Mouse (Mus musculus): ENCODE measurements around the gene Cenpm. TPM values are rescaled to one million over a fixed set of nuclear protein-coding genes. Genes with fewer than 3 reads are reported as not detected.
A peak's percentile ranks its signal among the peaks of the same experiment; 100 is the strongest.

The Cenpm gene
- total RNA-seq, 2 experiments from 2014 or later: 24.9 to 32.9 TPM

GRCm38 (mm10) chr15:82197246-82197750, 47.2 kb downstream of the Cenpm start:
- peak; percentile 45 for ATAC-seq (replicated peaks; ENCODE audit: poor library complexity)

- peak; percentile 59 for ATAC-seq (replicated peaks; ENCODE audit: poor library complexity)
Observed at GRCm38 (mm10) chr15:82196300-82196699, 48.2 kb downstream of the Cenpm start.

- ATAC-seq (replicated peaks; ENCODE audit: poor library complexity): no peak
Observed at GRCm38 (mm10) chr15:82192617-82193016, 51.9 kb downstream of the Cenpm start.

GRCm38 (mm10) chr15:82188481-82189240, 55.9 kb downstream of the Cenpm start:
- peak; percentile 30; the same call in 1 of the 2 replicates for ATAC-seq (replicated peaks; ENCODE audit: poor library complexity)

- ATAC-seq (replicated peaks; ENCODE audit: poor library complexity): no peak
Observed at GRCm38 (mm10) chr15:82187924-82188323, 56.6 kb downstream of the Cenpm start.

- ATAC-seq (replicated peaks; ENCODE audit: poor library complexity): no peak
Observed at GRCm38 (mm10) chr15:82187401-82187800, 57.1 kb downstream of the Cenpm start.

GRCm38 (mm10) chr15:82186931-82187330, 57.6 kb downstream of the Cenpm start:
- ATAC-seq (replicated peaks; ENCODE audit: poor library complexity): peak; percentile 24

- ATAC-seq (replicated peaks; ENCODE audit: poor library complexity): peak; percentile 73
Observed at GRCm38 (mm10) chr15:82186131-82186530, 58.4 kb downstream of the Cenpm start.

- ATAC-seq (replicated peaks; ENCODE audit: poor library complexity): no peak
Observed at GRCm38 (mm10) chr15:82185062-82185783, 59.3 kb downstream of the Cenpm start.

- ATAC-seq (replicated peaks; ENCODE audit: poor library complexity): no peak
Observed at GRCm38 (mm10) chr15:82184656-82185055, 59.9 kb downstream of the Cenpm start.

- peak; percentile 32; the same call in 1 of the 2 replicates for ATAC-seq (replicated peaks; ENCODE audit: poor library complexity)
Observed at GRCm38 (mm10) chr15:82184183-82184582, 60.4 kb downstream of the Cenpm start.

Other genes starting within 250 kb of the Cenpm start
- gene Desi1, start 210.9 kb downstream of the Cenpm start, total RNA-seq (2015): 32.6 and 38.4 TPM in 2 replicates
- 7.1 and 9.2 TPM in 2 replicates for gene Desi1, start 210.9 kb downstream of the Cenpm start, total RNA-seq (2017)
- gene Snu13, start 197.2 kb downstream of the Cenpm start, total RNA-seq (2015): 235 and 245 TPM in 2 replicates
- gene Snu13, start 197.2 kb downstream of the Cenpm start, total RNA-seq (2017): 201 and 202 TPM in 2 replicates
- gene 4930407I10Rik, start 185.6 kb downstream of the Cenpm start, total RNA-seq (2015): not detected in 2 replicates
- gene 4930407I10Rik, start 185.6 kb downstream of the Cenpm start, total RNA-seq (2017): not detected in 2 replicates
- not detected in 2 replicates for gene Mei1, start 174.8 kb downstream of the Cenpm start, total RNA-seq (2015)
- gene Mei1, start 174.8 kb downstream of the Cenpm start, total RNA-seq (2017): not detected in 2 replicates
- gene Ccdc134, start 116.8 kb downstream of the Cenpm start, total RNA-seq (2015): 5.5 and 10.4 TPM in 2 replicates
- 19.6 and 29.7 TPM in 2 replicates for gene Ccdc134, start 116.8 kb downstream of the Cenpm start, total RNA-seq (2017)
- 24.7 and 28.3 TPM in 2 replicates for gene Srebf2, start 97.6 kb downstream of the Cenpm start, total RNA-seq (2015)
- 21.0 and 23.7 TPM in 2 replicates for gene Srebf2, start 97.6 kb downstream of the Cenpm start, total RNA-seq (2017)
- 0.10 and 0.12 TPM in 2 replicates for gene Shisa8, start 31.9 kb downstream of the Cenpm start, total RNA-seq (2015)
- 0.27 and 3.2 TPM in 2 replicates for gene Shisa8, start 31.9 kb downstream of the Cenpm start, total RNA-seq (2017)
- 2.1 and 2.4 TPM in 2 replicates for gene Tnfrsf13c, start 20.4 kb downstream of the Cenpm start, total RNA-seq (2015)
- 0.34 and 0.92 TPM in 2 replicates for gene Tnfrsf13c, start 20.4 kb downstream of the Cenpm start, total RNA-seq (2017)
- not detected in 2 replicates for gene 1500009C09Rik, start 7.6 kb upstream of the Cenpm start, total RNA-seq (2015)
- gene 1500009C09Rik, start 7.6 kb upstream of the Cenpm start, total RNA-seq (2017): not detected in 2 replicates
- 0.07 TPM in 1 of 2 replicates, not detected in the other for gene Sept3, start 30.1 kb upstream of the Cenpm start, total RNA-seq (2015)
- 0.08 TPM in 1 of 2 replicates, not detected in the other for gene Sept3, start 30.1 kb upstream of the Cenpm start, total RNA-seq (2017)
- 0.17 TPM in 1 of 2 replicates, not detected in the other for gene Wbp2nl, start 54.2 kb upstream of the Cenpm start, total RNA-seq (2015)
- gene Wbp2nl, start 54.2 kb upstream of the Cenpm start, total RNA-seq (2017): not detected in 2 replicates
- gene Naga, start 94.2 kb upstream of the Cenpm start, total RNA-seq (2015): 39.9 and 43.8 TPM in 2 replicates
- 37.1 and 37.3 TPM in 2 replicates for gene Naga, start 94.2 kb upstream of the Cenpm start, total RNA-seq (2017)
- gene Pheta2, start 94.2 kb upstream of the Cenpm start, total RNA-seq (2015): 2.0 and 3.5 TPM in 2 replicates
- 5.2 and 7.4 TPM in 2 replicates for gene Pheta2, start 94.2 kb upstream of the Cenpm start, total RNA-seq (2017)
- gene Smdt1, start 94.2 kb upstream of the Cenpm start, total RNA-seq (2015): 155 and 168 TPM in 2 replicates
- gene Smdt1, start 94.2 kb upstream of the Cenpm start, total RNA-seq (2017): 94.0 and 121 TPM in 2 replicates
- gene Ndufa6, start 109.6 kb upstream of the Cenpm start, total RNA-seq (2015): 244 and 269 TPM in 2 replicates
- gene Ndufa6, start 109.6 kb upstream of the Cenpm start, total RNA-seq (2017): 136 and 168 TPM in 2 replicates
- 1.7 TPM in 1 of 2 replicates, not detected in the other for gene Cyp2d22, start 135.5 kb upstream of the Cenpm start, total RNA-seq (2015)
- 0.03 TPM in 1 of 2 replicates, not detected in the other for gene Cyp2d22, start 135.5 kb upstream of the Cenpm start, total RNA-seq (2017)
- gene Cyp2d11, start 149.3 kb upstream of the Cenpm start, total RNA-seq (2015): not detected in 2 replicates
- not detected in 2 replicates for gene Cyp2d11, start 149.3 kb upstream of the Cenpm start, total RNA-seq (2017)
- gene Cyp2d10, start 162.4 kb upstream of the Cenpm start, total RNA-seq (2015): not detected in 2 replicates
- gene Cyp2d10, start 162.4 kb upstream of the Cenpm start, total RNA-seq (2017): not detected in 2 replicates
- gene Cyp2d9, start 188.7 kb upstream of the Cenpm start, total RNA-seq (2015): not detected in 2 replicates
- not detected in 2 replicates for gene Cyp2d9, start 188.7 kb upstream of the Cenpm start, total RNA-seq (2017)

Measured in megakaryocyte progenitor cell, adult 5-6 weeks (primary cell).